Mouse (Mus musculus): ENCODE results near the gene Ppt2.

Ppt2 gene

GRCm38 (mm10) chr17:34637459-34637858 lies 9.1 kb upstream of the Ppt2 start:
- no peak for DNase-seq (ENCODE audit: low read depth)

- no peak for DNase-seq (ENCODE audit: low read depth)
Measured at GRCm38 (mm10) chr17:34635671-34636070, 7.4 kb upstream of the Ppt2 start.

GRCm38 (mm10) chr17:34632261-34632691 lies 4.0 kb upstream of the Ppt2 start:
- no peak for DNase-seq (ENCODE audit: low read depth)

- DNase-seq (ENCODE audit: low read depth) = no peak
Measured at GRCm38 (mm10) chr17:34631647-34632046, 3.3 kb upstream of the Ppt2 start.

- DNase-seq (ENCODE audit: low read depth) = no peak
Measured at GRCm38 (mm10) chr17:34630761-34631301, 2.5 kb upstream of the Ppt2 start.

GRCm38 (mm10) chr17:34629796-34630603 lies 1.7 kb upstream of the Ppt2 start:
- DNase-seq (ENCODE audit: low read depth) = no peak

- no peak for DNase-seq (ENCODE audit: low read depth)
Measured at GRCm38 (mm10) chr17:34629221-34629751, 976 bp upstream of the Ppt2 start, which contains the start of gene Prrt1. Gene Prrt1 (plus strand): TSS chr17:34629533.

- no peak for DNase-seq (ENCODE audit: low read depth)
Measured at GRCm38 (mm10) chr17:34628644-34628967, 296 bp upstream of the Ppt2 start.

- no peak for DNase-seq (ENCODE audit: low read depth)
Measured at GRCm38 (mm10) chr17:34627093-34627942, 992 bp downstream of the Ppt2 start.

- DNase-seq (ENCODE audit: low read depth) = no peak
Measured at GRCm38 (mm10) chr17:34626773-34627092, 1.6 kb downstream of the Ppt2 start.

GRCm38 (mm10) chr17:34626062-34626772 lies 2.1 kb downstream of the Ppt2 start:
- DNase-seq (ENCODE audit: low read depth) = no peak

GRCm38 (mm10) chr17:34624981-34625380 lies 3.3 kb downstream of the Ppt2 start:
- DNase-seq (ENCODE audit: low read depth) = no peak

GRCm38 (mm10) chr17:34623161-34623560 lies 5.1 kb downstream of the Ppt2 start:
- DNase-seq (ENCODE audit: low read depth) = no peak

GRCm38 (mm10) chr17:34621006-34621405 lies 7.3 kb downstream of the Ppt2 start:
- DNase-seq (ENCODE audit: low read depth) = no peak

- DNase-seq (ENCODE audit: low read depth) = peak; percentile 86
Measured at GRCm38 (mm10) chr17:34618999-34619398, 9.3 kb downstream of the Ppt2 start.

GRCm38 (mm10) chr17:34615871-34616270 lies 12.4 kb downstream of the Ppt2 start, which contains the start of gene Egfl8:
Gene Egfl8 (minus strand): TSS chr17:34615971.
- DNase-seq (ENCODE audit: low read depth) = no peak

- no peak for DNase-seq (ENCODE audit: low read depth)
Measured at GRCm38 (mm10) chr17:34613830-34614229, 14.5 kb downstream of the Ppt2 start.

- no peak for DNase-seq (ENCODE audit: low read depth)
Measured at GRCm38 (mm10) chr17:34613054-34613645, 15.2 kb downstream of the Ppt2 start.

- no peak for DNase-seq (ENCODE audit: low read depth)
Measured at GRCm38 (mm10) chr17:34611050-34611449, 17.3 kb downstream of the Ppt2 start.

GRCm38 (mm10) chr17:34607997-34608396 lies 20.3 kb downstream of the Ppt2 start:
- no peak for DNase-seq (ENCODE audit: low read depth)

- DNase-seq (ENCODE audit: low read depth) = no peak
Measured at GRCm38 (mm10) chr17:34606186-34607039, 21.9 kb downstream of the Ppt2 start.
